Mouse (Mus musculus) MN1 (cell line): ENCODE results near the gene Supt3.

Source experiments
- DNase-seq: peaks from one replicate; pipeline ENCODE4 v3.0.0-alpha.2; 2016; ENCODE audit warnings: low spot score

The Supt3 gene

DNA sequence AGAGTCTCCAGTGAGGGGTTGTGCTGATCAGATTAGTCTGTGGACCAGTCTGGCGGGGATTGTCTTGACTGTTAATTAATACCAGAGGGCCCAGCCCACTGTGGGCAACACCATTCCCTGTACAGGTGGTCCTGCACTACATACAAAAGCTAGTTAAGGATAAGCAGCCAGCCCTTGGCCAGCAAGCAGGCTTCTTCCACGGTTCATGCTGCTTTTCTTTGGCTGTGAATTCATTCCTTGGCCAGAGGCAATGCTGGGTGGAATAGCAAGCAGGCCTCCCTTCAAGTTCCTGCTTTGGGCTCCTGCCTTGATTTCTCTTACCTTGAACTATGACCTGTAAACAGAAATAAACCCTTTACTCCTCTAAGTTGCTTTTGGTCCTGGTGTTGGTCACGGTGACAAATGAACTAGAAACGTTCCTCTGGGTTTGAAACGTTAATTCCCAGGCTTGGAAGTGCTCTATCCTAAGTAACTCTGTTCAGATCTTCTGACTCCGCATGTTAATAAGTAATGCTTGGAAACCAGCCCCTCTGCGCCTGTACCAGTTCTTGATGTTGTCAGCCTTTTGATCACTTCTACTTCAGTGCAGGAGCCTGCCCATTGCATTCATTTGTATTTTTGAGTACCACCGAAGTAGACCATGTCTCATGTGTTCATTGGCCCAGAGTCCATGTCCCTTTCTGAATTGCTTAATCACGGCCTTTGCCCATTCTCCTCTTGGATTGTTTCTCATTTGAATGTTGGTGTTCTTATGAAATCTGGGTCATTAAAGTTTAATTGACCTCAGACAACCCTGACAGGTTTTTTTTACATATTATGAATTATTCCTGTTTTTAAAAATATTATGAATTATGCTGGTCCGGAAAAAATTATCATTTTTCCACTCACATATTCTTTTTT lies 356.8 kb downstream of the Supt3 start:
- DNase-seq, result no peak

DNA sequence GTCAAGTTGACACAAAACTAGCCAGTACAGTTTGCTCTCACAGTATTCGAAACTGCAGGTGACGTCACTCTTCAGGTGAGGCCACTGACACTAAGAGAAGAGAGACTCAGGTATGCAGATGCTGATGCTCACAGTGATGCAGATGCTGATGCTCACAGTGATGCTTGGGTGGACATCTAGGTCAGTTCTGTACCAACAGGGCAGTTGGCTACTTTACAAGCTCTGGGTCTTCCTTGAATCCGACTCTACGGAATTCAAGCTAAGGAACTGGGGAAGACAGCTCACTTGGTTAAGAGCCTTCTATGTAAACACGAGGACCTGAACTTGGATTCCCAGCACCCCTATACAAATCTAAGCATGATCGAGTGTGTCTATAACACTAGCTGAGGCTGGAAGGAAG lies 359.5 kb downstream of the Supt3 start:
- DNase-seq, result no peak

DNA sequence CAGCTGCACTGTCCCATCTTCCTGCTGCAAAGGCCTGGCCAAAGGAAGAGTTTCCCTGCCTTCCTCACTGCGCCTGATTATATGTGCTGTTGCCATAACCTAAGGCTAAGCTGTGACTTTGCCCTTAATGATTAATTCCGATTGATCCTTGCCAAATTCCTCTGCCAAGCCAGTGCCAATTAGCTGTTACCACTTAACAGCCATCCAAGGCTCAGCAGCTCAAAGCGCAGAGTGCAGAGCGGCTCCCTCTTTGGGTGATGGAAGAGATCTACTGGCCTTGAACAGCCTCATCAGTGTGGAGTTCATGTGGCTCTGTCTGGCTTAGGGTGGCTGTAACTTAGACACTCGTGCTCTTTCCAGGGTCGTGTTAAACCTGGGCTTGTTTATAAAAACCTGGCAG lies 366.1 kb downstream of the Supt3 start:
- DNase-seq, result no peak

DNA sequence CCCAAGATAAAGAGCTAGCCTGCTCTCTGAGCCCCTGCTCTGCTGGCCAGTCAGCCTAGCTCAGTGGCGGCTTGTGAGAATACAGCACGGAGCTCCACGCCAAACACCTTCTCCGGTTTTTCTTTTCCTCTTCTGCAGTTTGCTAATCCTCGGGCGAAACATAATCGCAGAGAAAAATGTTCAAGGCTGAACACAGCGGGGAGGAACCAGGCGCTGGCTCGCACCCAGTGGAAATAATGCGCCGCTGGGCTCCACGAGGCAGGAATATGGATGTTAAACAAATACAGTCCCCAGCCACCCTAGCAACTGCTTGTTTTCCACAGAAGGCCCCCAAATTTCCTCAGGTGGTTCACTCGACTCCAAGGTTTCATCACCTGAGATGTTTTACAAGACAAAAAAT lies 367.7 kb downstream of the Supt3 start:
- DNase-seq, result no peak

DNA sequence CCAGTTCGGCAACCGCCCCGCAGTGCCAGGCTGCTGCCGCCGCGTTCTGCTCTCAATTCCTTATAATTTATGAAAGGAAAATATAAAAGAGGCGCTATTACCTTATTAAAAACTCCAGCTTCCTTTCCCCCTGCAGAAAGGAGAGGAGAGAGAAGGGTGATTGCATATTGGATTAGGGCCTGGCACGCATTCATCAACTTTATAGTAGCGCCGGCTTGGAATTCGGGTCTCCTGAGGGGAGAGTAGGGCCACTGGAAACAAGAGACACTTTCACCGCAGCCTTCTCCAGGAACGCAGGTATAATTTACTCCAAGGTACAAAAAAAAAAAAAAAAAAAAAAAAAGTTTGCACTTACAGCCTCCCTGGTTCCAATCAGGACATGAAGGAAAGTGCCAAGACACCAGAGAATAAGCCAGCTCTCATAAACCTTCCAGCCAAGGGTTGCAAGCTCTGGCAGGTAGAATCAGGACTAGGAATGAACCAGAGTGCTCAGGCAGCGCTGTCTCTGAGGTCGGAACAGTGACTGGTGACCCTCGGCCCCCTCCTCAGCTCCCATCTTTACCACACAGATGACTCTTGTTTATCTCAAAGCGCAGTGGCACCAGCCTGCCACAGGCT lies 374.5 kb downstream of the Supt3 start:
- no peak for DNase-seq

DNA sequence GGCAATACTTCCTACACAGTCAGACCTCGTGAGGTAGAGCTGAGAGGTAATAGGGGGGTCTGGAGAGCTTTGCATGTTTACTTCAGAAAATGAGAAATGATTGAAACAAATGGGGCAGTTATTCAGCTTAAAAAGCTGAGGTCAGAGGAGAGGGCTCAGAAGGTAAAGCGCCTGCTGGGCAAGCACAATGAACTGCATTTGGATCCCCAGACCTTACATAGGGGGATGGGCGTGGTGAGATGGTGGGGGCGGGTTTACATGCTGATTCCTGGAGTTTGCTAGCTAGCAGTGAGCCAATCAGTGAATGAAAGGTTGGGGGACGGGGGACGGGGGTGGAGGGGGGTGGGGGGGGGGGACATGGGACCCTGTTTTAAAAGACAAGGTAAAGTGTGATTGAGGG lies 376.8 kb downstream of the Supt3 start:
- DNase-seq, result no peak

DNA sequence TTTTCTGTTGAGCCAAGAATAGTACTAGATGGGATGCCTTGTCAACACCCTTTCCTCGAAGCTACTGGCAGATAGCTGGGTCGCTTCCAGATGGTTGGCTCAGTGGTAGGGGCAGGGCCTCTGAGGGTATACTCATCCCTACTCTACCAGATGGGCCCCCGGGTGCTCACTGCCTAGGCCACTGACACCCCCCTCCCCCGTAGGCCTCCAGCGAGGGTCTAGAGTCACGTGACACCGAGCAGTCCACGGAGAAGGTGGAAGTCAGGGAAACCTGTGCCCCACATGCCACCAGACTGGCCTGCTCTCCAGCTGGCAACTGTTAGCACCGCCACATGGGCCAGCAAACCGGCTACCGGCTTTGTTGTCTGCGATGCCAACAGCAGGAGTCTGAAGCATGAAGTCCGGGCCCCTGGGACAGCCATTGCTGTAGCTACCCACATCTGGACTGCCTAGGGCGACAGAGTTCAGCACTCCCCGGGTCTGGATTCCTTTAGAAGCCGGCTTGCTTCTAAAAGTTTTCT lies 381.3 kb downstream of the Supt3 start:
- DNase-seq, result no peak

DNA sequence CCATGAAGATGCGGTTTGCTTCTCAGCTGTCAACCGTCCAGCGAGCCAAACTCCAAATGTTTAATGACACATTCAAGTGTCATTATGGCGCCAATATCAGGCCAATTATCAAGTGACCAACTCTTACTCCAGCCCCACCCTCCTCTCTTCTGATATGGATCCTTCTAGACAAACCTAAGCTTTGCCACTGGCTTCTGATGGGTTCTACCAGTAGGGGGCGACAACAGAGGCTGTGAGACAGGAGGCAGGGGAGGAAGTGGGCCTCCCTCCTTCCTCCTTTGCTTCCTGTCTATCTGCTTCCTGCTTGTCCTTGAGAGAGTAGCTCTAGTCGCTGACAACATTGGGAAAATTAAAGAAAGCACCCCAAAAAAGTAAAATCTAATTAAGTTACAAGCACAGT lies 383.7 kb downstream of the Supt3 start:
- DNase-seq, result no peak

DNA sequence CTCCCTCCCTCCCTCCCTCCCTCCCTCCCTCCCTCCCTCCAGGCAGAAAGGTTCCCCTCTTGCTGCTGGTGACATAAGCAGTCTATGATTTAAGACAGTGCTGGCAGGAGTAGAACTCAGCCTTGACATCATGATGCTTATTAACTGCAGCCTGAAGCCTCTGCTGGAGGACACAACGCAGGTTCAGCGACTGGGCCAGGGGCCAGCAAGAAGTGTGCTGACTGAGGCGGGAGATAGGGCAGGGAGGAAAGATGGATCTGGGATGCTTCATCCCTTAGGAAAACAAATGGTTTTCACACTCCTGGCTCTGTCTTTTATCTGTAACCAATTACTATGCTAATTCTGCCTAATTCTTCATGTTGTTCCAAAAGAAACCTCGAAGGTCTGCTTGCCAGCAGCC lies 388.8 kb downstream of the Supt3 start:
- peak; percentile 97 for DNase-seq
